Mouse (Mus musculus): Measurements from ENCODE around the gene L3mbtl1.
A peak's percentile ranks its signal among the peaks of the same experiment; 100 is the strongest.
"Not testable (repeated sequence)": the region's sequence is repeated elsewhere in the genome, so short reads cannot be mapped to it uniquely, and the experiment has no call there.

L3mbtl1 gene

DNA sequence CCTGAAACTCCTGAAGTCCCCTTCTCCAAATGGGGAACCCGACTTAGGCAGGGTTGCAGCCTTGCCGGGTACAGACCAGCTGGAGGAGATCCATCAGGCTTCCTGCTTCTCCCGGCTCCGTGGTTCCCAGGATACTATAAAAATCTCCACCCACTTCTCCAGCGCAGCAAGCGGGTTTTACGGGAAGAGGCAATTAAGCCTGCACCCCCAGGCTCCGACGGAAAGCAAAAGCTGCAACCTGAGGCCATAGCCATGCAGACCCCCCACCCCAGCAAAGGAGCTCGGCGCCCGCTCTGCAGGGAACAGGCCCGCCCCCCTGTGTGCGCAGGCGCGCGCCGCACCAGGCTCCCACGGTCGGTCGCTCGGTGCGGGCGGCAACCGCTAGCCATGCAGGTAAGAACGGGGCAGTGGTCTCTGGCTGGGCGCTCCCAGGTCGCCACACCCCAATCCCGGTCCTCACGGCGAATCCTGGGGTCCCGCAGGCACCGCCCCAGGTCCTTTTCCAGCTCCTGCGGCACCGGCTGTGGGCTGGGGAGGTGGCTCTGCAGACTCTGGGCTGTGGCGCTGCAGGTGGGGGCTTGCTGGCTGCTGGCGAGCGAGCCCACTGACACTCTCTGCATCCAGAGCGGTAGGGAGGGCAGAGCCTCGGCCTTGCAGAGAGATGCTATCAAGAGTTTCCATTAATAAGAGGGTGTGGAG, at the start of gene L3mbtl1:
L3mbtl1 (plus strand) TSS at position 325 of the 699 bp plus-strand sequence.
- no peak for DNase-seq (ENCODE audit: low spot score)

DNA sequence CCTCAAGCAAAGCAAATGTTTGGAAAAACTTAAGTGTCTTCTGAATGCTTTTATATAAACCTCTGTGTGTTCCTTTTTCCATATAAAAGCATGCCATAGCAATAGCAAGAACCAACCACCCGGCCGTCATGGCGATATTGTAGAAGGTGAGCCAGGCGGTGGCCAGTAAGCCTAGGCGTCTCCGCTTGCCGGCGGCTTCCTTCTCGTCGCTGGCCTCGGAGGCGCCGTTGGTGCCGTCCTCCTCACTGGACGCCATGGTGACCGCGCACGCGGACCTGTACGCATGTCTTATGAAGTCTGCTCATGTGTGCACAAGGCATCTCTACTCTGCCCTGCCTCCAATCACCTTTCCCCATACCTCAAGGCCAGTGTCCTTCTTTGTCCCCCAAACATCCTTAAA, 44.0 kb upstream of the L3mbtl1 start:
- not testable (repeated sequence) for DNase-seq (ENCODE audit: low spot score)

DNA sequence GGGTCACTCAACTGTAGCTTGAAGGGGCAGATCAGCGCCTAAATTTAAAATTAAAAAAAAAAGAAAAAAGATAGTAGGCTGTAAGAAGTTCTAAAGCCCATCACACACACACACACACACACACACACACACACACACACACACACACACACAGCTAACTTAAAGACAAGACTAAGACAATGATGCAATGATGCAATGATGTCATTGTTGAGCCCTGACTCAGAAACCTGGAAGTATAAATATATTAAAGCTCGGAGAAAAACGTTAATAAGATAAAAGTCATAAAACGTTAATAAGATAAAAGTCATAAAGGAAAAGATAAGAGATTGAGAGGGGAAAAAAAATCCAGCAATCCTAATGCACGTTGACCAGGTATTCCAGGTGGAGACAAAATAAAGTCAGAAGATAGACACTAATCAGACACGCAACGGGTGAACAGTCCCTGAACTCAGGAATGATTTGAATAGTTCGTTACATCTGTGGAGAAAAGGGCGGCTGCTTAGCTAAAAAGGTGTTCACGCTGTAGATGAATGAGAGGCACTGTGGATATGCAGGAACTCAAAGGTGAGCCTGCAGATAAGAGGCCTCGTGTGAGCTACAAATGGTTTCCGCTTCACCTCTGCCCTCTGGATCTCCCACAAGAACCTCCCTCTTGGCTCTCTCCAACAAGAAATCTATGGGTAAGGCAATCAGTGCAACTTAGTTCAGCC, 43.2 kb upstream of the L3mbtl1 start:
- no peak for DNase-seq (ENCODE audit: low spot score)

GRCm38 (mm10) chr2:162900590-162900916, 42.7 kb upstream of the L3mbtl1 start:
- no peak for DNase-seq (ENCODE audit: low spot score)

GRCm38 (mm10) chr2:162905902-162906301, 37.4 kb upstream of the L3mbtl1 start:
- no peak for DNase-seq (ENCODE audit: low spot score)

DNA sequence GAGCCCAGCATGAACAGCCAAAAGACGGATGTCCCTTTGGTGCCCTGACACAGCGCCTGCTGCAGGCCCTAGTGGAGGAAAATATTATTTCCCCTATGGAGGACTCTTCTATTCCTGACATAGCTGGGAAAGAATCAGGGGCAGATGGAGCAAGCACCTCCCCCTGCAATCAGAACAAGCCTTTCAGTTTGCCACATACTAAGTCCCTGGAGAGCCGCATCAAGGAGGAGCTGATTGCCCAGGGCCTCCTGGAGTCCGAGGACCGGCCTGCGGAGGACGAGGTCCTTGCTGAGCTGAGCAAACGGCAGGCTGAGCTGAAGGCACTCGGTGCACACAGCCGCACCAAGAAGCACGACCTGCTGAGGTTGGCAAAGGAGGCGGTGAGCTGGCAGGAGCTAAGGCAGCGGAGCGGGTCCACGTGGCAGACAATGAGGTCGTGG, 35.2 kb upstream of the L3mbtl1 start:
- DNase-seq (ENCODE audit: low spot score): no peak

GRCm38 (mm10) chr2:162914040-162914439, 29.2 kb upstream of the L3mbtl1 start:
- DNase-seq (ENCODE audit: low spot score): no peak

DNA sequence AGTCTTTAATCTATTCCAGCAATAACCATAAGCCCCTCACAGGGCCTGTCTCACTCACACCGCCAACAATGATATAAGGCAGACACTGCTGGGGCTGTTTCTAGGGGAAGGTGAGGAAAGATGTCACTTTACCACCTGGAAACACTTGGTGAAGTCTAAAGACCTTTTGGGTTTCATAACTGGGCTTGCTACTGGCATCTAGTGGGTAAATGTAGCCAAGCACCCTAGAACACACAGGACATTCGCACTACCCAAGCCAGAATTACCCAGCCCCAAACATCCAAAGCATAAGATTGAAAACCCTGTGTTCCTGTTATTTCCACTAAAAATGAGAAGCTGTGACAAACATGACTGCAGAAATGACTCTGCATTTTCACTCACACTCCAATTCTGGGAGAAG, 28.8 kb upstream of the L3mbtl1 start:
- DNase-seq (ENCODE audit: low spot score): no peak

- no peak for DNase-seq (ENCODE audit: low spot score)
These were observed 23.3 kb upstream of the L3mbtl1 start for GRCm38 (mm10) chr2:162919926-162920325.

DNA sequence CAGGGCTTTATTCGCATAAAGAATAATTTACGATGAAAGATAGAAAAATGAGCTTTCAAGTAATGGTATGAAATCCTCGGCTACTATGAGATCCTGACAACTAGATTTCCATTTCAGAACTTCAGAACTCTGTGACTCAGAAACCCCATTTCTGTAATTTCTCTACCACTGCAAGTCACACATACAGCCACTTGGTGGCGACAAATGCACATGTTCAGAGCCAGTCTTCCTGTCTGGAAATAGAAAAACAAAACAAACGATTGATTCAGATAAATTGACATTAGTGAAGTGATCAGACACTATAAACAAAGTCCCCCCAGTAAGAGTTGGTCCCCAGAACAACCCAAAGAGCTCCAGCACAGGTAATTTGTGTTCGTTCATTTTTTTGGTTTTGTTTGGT, 21.1 kb upstream of the L3mbtl1 start:
- DNase-seq (ENCODE audit: low spot score): peak; percentile 27

DNA sequence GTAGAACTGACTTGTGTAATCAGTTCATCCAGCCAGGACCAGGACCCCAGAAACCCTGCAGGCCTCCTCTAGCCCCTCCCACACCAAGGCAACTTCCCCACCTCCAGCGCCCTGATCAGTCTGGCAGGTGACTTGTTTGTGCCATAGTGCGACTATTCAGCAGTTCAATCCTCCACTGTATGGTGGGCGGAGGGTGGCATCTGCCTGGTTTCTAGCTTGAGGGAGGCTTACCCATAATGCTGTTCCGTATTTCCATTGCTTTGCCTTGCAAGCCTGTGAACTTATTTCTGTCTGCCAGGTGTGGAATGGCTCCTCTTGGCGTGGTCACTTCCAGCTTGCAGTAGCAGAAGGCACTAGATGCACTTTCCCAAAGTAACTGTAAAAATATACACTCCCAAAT, 20.4 kb upstream of the L3mbtl1 start:
- no peak for DNase-seq (ENCODE audit: low spot score)

GRCm38 (mm10) chr2:162924126-162924525, 19.1 kb upstream of the L3mbtl1 start:
- DNase-seq (ENCODE audit: low spot score): no peak

GRCm38 (mm10) chr2:162927918-162928585, 15.2 kb upstream of the L3mbtl1 start:
- DNase-seq (ENCODE audit: low spot score): no peak

DNA sequence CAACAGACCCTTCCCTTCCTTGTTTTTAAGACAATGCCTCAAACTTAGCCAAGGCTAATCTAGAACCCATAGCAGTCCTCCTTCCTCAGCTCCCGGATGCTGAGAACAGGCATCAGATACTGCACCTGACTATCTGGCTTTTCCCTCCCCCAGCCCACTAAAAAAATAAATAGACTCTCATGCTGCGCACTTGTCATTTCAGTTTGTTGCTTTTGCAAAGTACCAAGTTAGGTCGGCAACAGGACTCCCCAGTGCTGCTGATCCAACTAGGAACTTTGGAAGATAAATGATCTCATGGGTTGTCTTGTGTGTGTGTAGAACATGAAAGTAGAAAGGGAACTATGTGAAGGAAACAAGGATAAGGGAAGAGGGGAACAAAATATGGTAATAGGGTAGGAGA, 13.6 kb upstream of the L3mbtl1 start:
- DNase-seq (ENCODE audit: low spot score): no peak

DNA sequence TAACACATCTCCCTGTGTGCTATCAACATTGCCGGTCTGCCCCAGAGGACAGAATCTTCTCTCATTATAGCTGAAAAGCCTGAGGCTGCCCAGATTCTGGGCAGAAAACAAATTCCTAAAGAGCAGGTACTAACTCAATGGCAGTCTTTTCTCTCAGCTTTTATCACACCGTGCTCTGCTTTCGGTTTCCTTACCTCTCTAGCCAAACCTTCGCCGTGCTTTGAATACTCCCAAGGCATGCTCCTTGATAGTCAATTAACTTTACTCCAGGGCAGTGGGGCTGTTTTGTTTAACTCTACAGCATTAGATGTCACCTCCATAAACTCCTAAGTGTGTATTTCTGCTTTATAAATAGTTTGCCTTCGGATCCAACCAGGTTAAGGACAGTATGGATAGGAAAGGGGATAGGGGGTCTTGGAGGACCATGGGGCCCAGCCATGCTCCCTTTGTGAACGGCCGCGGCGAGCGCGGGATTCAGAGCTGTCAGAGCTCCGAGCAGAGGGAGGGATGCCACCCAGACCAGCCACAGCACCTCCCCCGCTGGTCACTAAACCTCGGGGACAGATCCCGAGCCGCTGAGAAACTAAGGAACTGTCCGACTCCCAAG, 12.7 kb upstream of the L3mbtl1 start:
- DNase-seq (ENCODE audit: low spot score): no peak

- DNase-seq (ENCODE audit: low spot score): peak; percentile 81
These were observed 12.1 kb upstream of the L3mbtl1 start, which contains the start of gene Srsf6 for GRCm38 (mm10) chr2:162931123-162931673. Srsf6 (plus strand) TSS chr2:162931528.

DNA sequence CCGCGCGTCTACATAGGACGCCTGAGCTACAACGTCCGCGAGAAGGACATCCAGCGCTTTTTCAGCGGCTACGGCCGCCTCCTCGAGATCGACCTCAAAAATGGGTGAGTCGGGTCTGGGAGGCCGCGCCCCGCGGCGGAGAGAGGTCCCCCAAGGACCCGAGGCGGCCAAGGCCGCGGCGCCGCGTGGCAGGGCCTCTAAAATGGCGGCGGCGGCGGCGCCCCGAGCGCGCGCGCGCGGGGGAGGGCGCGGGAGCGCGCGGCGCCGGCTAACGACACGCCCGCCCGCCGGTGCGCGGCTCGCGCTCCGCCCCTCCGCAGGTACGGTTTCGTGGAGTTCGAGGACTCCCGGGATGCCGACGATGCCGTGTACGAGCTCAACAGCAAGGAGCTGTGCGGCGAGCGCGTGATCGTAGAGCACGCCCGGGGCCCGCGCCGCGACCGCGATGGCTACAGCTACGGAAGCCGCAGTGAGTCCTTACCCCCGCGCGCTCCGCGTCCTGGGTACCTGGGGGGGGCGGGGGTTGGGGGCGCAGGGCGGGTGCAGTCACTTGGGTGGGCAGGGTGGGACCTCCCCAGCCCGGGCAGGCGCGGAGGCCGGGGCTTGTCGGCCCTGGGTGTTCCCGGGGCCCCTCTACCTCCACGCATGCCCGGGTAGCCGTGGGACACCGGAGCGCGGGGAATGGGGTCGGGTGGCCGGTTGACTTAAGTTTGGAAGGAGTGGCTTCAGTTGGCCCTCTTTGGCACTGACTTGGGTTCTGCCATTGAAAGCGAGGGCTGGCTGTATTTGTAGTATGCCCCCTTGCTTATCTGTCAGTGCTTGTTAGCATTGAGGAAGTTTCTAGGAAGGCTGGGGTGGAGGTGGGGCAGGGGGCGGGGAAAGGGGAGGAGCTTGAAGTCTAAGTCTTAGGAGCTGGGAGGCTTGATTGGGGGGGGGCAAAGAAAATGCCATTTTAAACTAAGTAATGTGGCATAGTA, 11.3 kb upstream of the L3mbtl1 start:
- peak; percentile 51 for DNase-seq (ENCODE audit: low spot score)

DNA sequence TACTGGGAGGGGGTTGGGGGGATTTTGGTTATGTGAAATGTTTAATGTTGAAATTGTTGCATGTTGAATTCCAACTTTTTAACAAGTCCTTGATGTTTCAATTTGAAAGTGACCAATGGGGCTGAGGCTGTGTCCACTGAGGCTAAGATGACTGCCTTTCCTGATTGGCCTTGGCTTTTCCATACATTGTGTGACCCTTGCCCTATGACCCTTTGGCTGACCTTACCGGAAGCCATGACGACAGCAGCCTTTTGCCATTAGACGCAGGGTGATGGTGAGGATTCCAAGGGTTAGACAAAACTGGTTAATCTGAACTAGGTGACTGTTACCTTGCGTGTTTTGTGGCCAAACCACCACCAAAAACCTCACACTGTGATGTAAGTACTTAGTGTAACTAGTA, 10.6 kb upstream of the L3mbtl1 start:
- DNase-seq (ENCODE audit: low spot score): no peak

- DNase-seq (ENCODE audit: low spot score): no peak
These were observed 8.9 kb upstream of the L3mbtl1 start for GRCm38 (mm10) chr2:162934421-162934820.

GRCm38 (mm10) chr2:162935700-162936099, 7.6 kb upstream of the L3mbtl1 start:
- no peak for DNase-seq (ENCODE audit: low spot score)

DNA sequence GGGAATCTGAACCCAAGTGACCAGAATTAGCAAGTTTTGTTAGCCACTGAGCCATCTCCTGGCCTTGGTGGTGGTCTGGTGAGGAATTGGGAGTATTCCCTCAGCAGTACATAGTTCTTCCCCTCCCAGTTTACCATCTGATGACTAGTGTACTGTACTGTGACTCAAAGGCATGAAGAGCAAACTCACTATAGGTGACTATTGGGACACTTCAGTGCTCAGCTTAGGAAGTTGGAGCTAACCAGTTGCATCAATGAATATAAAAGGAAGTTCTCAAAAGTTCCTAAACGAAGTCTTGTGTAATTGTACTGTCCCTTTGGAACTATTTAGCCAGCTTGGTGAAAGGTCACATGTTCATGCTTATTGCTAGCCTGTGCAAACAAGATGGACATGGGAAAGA, 3.7 kb upstream of the L3mbtl1 start:
- no peak for DNase-seq (ENCODE audit: low spot score)

Data from ovary, postnatal 14 days (tissue).